Mouse (Mus musculus) layer of hippocampus, adult 8-10 months (tissue): ENCODE measurements around the gene Stk11ip. TPM values are rescaled to one million over a fixed set of nuclear protein-coding genes. Genes with fewer than 3 reads are reported as not detected.

Experiments used
- DNase-seq, 2 experiments: peaks; one replicate each; pipeline ENCODE4 v3.0.0; 2022; ENCODE audit warnings: low spot score in 2 of 2
- total RNA-seq, 4 experiments: library from RNA; stranded (reverse); gene quantifications; 2 replicates each; pipeline ENCODE4 v1.2.4; 2022

The Stk11ip gene
- total RNA-seq, 4 experiments from 2014 or later: 26.8 to 36.5 (median 30.1) TPM

GRCm38 (mm10) chr1:75503651-75503980 lies 17.7 kb upstream of the Stk11ip start:
- DNase-seq: no peak

GRCm38 (mm10) chr1:75504256-75505045 lies 16.9 kb upstream of the Stk11ip start:
- peak in 1 of 2 experiments; percentile 63 for DNase-seq

- peak; percentile 71 to 76 for DNase-seq
Observed at GRCm38 (mm10) chr1:75505159-75505955, 16.0 kb upstream of the Stk11ip start.

- no peak for DNase-seq
Observed at GRCm38 (mm10) chr1:75505956-75506831, 15.1 kb upstream of the Stk11ip start, which contains the start of gene Obsl1. Obsl1 (minus strand) TSS chr1:75506452.

- DNase-seq: no peak
Observed at GRCm38 (mm10) chr1:75507006-75507405, 14.3 kb upstream of the Stk11ip start, which contains the start of gene Inha. Inha (plus strand) TSS chr1:75507077.

GRCm38 (mm10) chr1:75509586-75509985 lies 11.7 kb upstream of the Stk11ip start:
- no peak for DNase-seq

GRCm38 (mm10) chr1:75510154-75510553 lies 11.2 kb upstream of the Stk11ip start:
- no peak for DNase-seq

- no peak for DNase-seq
Observed at GRCm38 (mm10) chr1:75511437-75512210, 9.7 kb upstream of the Stk11ip start.

- DNase-seq: no peak
Observed at GRCm38 (mm10) chr1:75512550-75512949, 8.8 kb upstream of the Stk11ip start.

GRCm38 (mm10) chr1:75516703-75517380 lies 4.5 kb upstream of the Stk11ip start:
- no peak for DNase-seq

- no peak for DNase-seq
Observed at GRCm38 (mm10) chr1:75517984-75518383, 3.3 kb upstream of the Stk11ip start.

GRCm38 (mm10) chr1:75518427-75518826 lies 2.9 kb upstream of the Stk11ip start:
- no peak for DNase-seq

- DNase-seq: no peak
Observed at GRCm38 (mm10) chr1:75519576-75519975, 1.8 kb upstream of the Stk11ip start.

GRCm38 (mm10) chr1:75524679-75525078 lies 3.4 kb downstream of the Stk11ip start:
- DNase-seq: no peak

GRCm38 (mm10) chr1:75530546-75530945 lies 9.2 kb downstream of the Stk11ip start:
- no peak for DNase-seq

GRCm38 (mm10) chr1:75532280-75533172 lies 11.2 kb downstream of the Stk11ip start:
- DNase-seq: no peak

- DNase-seq: no peak
Observed at GRCm38 (mm10) chr1:75533325-75534252, 12.3 kb downstream of the Stk11ip start.

GRCm38 (mm10) chr1:75537587-75537986 lies 16.3 kb downstream of the Stk11ip start:
- no peak for DNase-seq
